Comparison of ENCODE assay signal across 8 mouse cellular contexts in genomic region chr11:70701221-70701955, GRCm38 (mm10). TPM values are rescaled to one million over a fixed set of nuclear protein-coding genes. Genes with fewer than 3 reads are reported as not detected.
A peak's percentile ranks its signal among the peaks of the same experiment; 100 is the strongest.
DNase-seq lines count a peak whose midpoint lies in the region; ATAC-seq and TF ChIP-seq lines count a peak whose summit lies in the region.

No protein-coding gene starts in this region.

- no peaks in the 10 kb centered on the region for H3K27me3 ChIP-seq in forebrain, postnatal 0 days (ENCODE audit: insufficient read depth, low read length)
- no peaks in the 10 kb centered on the region for H3K27me3 ChIP-seq in midbrain, embryonic 15.5 days (replicated peaks)

- peak overlapping the region; percentile 91 for H3K4me3 ChIP-seq in forebrain, postnatal 0 days (ENCODE audit: low read depth, low read length)
- H3K4me3 ChIP-seq in midbrain, embryonic 15.5 days, result peak overlapping the region; percentile 97

- H3K4me2 ChIP-seq in forebrain, postnatal 0 days (ENCODE audit: low read depth), result peak overlapping the region; percentile 90
- peak overlapping the region; percentile 90 for H3K4me2 ChIP-seq in midbrain, embryonic 15.5 days

- H3K36me3 ChIP-seq in forebrain, postnatal 0 days (ENCODE audit: insufficient read depth), result peaks cover 35% of the 10 kb centered on the region
- H3K36me3 ChIP-seq in midbrain, embryonic 15.5 days (replicated peaks), result peaks cover 6% of the 10 kb centered on the region; the same call in 1 of the 2 replicates

- no peaks in the 10 kb centered on the region for H3K9me3 ChIP-seq in forebrain, postnatal 0 days (ENCODE audit: low read length)
- no peaks in the 10 kb centered on the region for H3K9me3 ChIP-seq in midbrain, embryonic 15.5 days

- peak; percentile 26 for DNase-seq in thymus, postnatal 4 days
- no peak for DNase-seq in thymus, adult 18-20 months
- no peak for DNase-seq in forebrain, postnatal 0 days
- DNase-seq in kidney, postnatal 25 days, result peak; percentile 24 to 59
- no peak for DNase-seq in layer of hippocampus, adult 8-10 months (ENCODE audit: low spot score in 2 of 2)
- no peak for DNase-seq in right cerebral cortex, postnatal 10 days (ENCODE audit: low spot score in 2 of 2)
- DNase-seq in spleen, adult 18-20 months, result no peak

- peaks cover 8% of the 10 kb centered on the region; the same call in 1 of the 2 replicates for H3K4me1 ChIP-seq in forebrain, postnatal 0 days (ENCODE audit: insufficient read depth)
- H3K4me1 ChIP-seq in midbrain, embryonic 15.5 days, result peaks cover 24% of the 10 kb centered on the region

- H3K27ac ChIP-seq in forebrain, postnatal 0 days (ENCODE audit: low read depth, low read length), result no peak overlapping the region
- H3K27ac ChIP-seq in midbrain, embryonic 15.5 days, result peak overlapping the region; percentile 92; the same call in 1 of the 2 replicates

- TF ChIP-seq CTCF in forebrain, postnatal 0 days (IDR thresholded peaks at IDR 0.05; ENCODE audit: low read depth), result no peak

- ATAC-seq in forebrain, postnatal 0 days, result no peak
- ATAC-seq in midbrain, embryonic 15.5 days (replicated peaks), result no peak

- peak overlapping the region; percentile 80 for H3K9ac ChIP-seq in forebrain, postnatal 0 days
- H3K9ac ChIP-seq in midbrain, embryonic 15.5 days, result peak overlapping the region; percentile 92

- WGBS in forebrain, postnatal 0 days, result 9% methylated on average over 10 of the region's 10 CpGs
- WGBS in midbrain, embryonic 15.5 days, result 11% methylated on average over 10 of the region's 10 CpGs

RNA-seq across cellular contexts. Expression of gene Kif1c, which starts 1.0 kb away (rescaled TPM):
- total RNA-seq in forebrain, postnatal 0 days (2014; rRNA removed), result 16.8 and 25.9 TPM in 2 replicates
- polyA plus RNA-seq in forebrain, postnatal 0 days (2015; fragmentation: Nextera tagmentation; extraction: Ambion mirVana), result 1.1 and 1.2 TPM in 2 replicates
- polyA plus RNA-seq in midbrain, embryonic 15.5 days (2015; fragmentation: Nextera tagmentation; extraction: Ambion mirVana), result 1.9 TPM in 2 replicates
- 10 to 100 TPM; 71.2 to 92.9 (median 83.9) TPM for total RNA-seq in layer of hippocampus, adult 8-10 months (2022)

RNA-seq across cellular contexts. Expression of gene Inca1, which starts 1.4 kb away (rescaled TPM):
- 0.62 and 0.69 TPM in 2 replicates for total RNA-seq in forebrain, postnatal 0 days (2014; rRNA removed)
- polyA plus RNA-seq in forebrain, postnatal 0 days (2015; fragmentation: Nextera tagmentation; extraction: Ambion mirVana), result 1.5 and 2.1 TPM in 2 replicates
- 1.0 and 1.7 TPM in 2 replicates for polyA plus RNA-seq in midbrain, embryonic 15.5 days (2015; fragmentation: Nextera tagmentation; extraction: Ambion mirVana)
- 1 to 10 TPM; 3.8 to 6.5 (median 4.7) TPM for total RNA-seq in layer of hippocampus, adult 8-10 months (2022)

RNA-seq across cellular contexts. Expression of gene Camta2, which starts 13.5 kb away (rescaled TPM):
- total RNA-seq in forebrain, postnatal 0 days (2014; rRNA removed), result 12.8 and 17.3 TPM in 2 replicates
- 11.1 and 17.7 TPM in 2 replicates for polyA plus RNA-seq in forebrain, postnatal 0 days (2015; fragmentation: Nextera tagmentation; extraction: Ambion mirVana)
- 23.5 and 25.0 TPM in 2 replicates for polyA plus RNA-seq in midbrain, embryonic 15.5 days (2015; fragmentation: Nextera tagmentation; extraction: Ambion mirVana)
- total RNA-seq in layer of hippocampus, adult 8-10 months (2022), result 100 to 1,000 TPM; 291 to 332 (median 307) TPM

RNA-seq across cellular contexts. Expression of gene Spag7, which starts 32.2 kb away (rescaled TPM):
- 49.2 and 57.1 TPM in 2 replicates for total RNA-seq in forebrain, postnatal 0 days (2014; rRNA removed)
- 56.6 and 116 TPM in 2 replicates for polyA plus RNA-seq in forebrain, postnatal 0 days (2015; fragmentation: Nextera tagmentation; extraction: Ambion mirVana)
- 171 and 173 TPM in 2 replicates for polyA plus RNA-seq in midbrain, embryonic 15.5 days (2015; fragmentation: Nextera tagmentation; extraction: Ambion mirVana)
- 10 to 100 TPM; 47.4 to 54.8 (median 51.8) TPM for total RNA-seq in layer of hippocampus, adult 8-10 months (2022)

RNA-seq across cellular contexts. Expression of gene Eno3, which starts 44.4 kb away (rescaled TPM):
- 7.4 and 14.6 TPM in 2 replicates for total RNA-seq in forebrain, postnatal 0 days (2014; rRNA removed)
- polyA plus RNA-seq in forebrain, postnatal 0 days (2015; fragmentation: Nextera tagmentation; extraction: Ambion mirVana), result 4.3 and 5.5 TPM in 2 replicates
- 8.0 and 8.3 TPM in 2 replicates for polyA plus RNA-seq in midbrain, embryonic 15.5 days (2015; fragmentation: Nextera tagmentation; extraction: Ambion mirVana)
- 10 to 100 TPM in 3 of 4 experiments, 1 to 10 TPM in 1; 10.0 to 14.5 (median 11.2) TPM for total RNA-seq in layer of hippocampus, adult 8-10 months (2022)

Comparison
In these comparisons a context has a peak if more than half of its experiments do, and no peak if none do; other contexts are left out.
1. DNase-seq: peak in thymus, postnatal 4 days (single experiment) and kidney, postnatal 25 days (2 of 2); none in thymus, adult 18-20 months (0 of 2), forebrain, postnatal 0 days (single experiment), layer of hippocampus, adult 8-10 months (0 of 2), right cerebral cortex, postnatal 10 days (0 of 2) and spleen, adult 18-20 months (0 of 2).
2. RNA of gene Camta2, which starts 13.5 kb away (total RNA-seq): 291 to 332 TPM in layer of hippocampus, adult 8-10 months; 12.8 to 17.3 TPM in forebrain, postnatal 0 days; every median in the first group is over 10 times any median in the second.